Mouse (Mus musculus): Measurements from ENCODE around the gene Asic2.

- no peak for TF ChIP-seq POLR2A (IDR thresholded peaks at IDR 0.05; ENCODE audit: low read depth, low read length)
- no peak for TF ChIP-seq CTCF (conservative IDR thresholded peaks at IDR 0.05; ENCODE audit: insufficient read depth, insufficient read length, low read depth, low read length)
Measured at GRCm38 (mm10) chr11:81847773-81848490, 120.3 kb downstream of the Asic2 start.
